Mouse (Mus musculus): ENCODE results near the gene Pkd2l1.

GRCm38 (mm10) chr19:44229776-44230175, 37.5 kb upstream of the Pkd2l1 start:
- TF ChIP-seq CTCF (IDR thresholded peaks at IDR 0.05) (no peak), EP300 (IDR thresholded peaks at IDR 0.05) (no peak)

All from lung, postnatal 0 days (tissue).